Mouse (Mus musculus): ENCODE results near the gene Proz. TPM values are rescaled to one million over a fixed set of nuclear protein-coding genes. Genes with fewer than 3 reads are reported as not detected.

The Proz gene
- polyA plus RNA-seq (2014; fragmentation: Illumina TruSeq; extraction: RNeasy Lipid Tissue Mini Kit (QIAGEN cat#74804); ENCODE audit: low read depth, low replicate concordance) = not detected

DNA sequence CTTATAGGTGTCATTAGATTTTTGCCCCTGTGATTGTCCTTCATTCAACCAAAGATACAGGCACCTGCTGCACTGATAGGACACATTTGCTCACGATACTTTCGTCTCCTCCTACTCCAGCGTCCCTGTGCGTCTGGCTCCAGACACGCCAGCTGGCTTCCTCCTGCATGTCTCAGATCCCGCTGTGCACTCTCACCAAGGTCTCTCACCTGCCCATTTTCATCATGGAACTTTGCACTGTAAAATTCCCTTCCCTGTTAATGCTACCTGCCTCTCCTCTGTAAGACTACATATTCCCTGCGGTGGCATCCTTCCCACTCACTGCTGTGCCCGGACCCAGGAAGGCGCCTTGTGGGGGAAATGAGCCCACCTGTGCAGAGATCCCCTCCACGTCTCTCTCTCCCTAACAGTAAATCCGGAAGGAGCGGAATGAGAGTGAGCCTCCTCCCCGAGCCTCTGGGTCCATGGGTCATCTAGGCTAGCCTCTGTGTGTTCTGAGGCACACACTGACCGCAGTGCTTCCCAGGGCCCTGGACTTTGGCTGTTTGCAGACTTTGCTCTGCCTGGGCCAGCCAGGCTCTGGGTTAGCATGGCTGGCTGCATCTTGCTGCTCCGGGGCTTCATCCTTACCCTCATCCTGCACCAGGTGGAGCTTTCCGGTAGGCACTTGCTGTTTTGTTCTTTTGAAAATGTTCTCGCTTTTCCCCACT is at the start of gene Proz:
Gene Proz, plus strand, starts transcription at position 474 of the 710 bp plus-strand sequence.

DNA sequence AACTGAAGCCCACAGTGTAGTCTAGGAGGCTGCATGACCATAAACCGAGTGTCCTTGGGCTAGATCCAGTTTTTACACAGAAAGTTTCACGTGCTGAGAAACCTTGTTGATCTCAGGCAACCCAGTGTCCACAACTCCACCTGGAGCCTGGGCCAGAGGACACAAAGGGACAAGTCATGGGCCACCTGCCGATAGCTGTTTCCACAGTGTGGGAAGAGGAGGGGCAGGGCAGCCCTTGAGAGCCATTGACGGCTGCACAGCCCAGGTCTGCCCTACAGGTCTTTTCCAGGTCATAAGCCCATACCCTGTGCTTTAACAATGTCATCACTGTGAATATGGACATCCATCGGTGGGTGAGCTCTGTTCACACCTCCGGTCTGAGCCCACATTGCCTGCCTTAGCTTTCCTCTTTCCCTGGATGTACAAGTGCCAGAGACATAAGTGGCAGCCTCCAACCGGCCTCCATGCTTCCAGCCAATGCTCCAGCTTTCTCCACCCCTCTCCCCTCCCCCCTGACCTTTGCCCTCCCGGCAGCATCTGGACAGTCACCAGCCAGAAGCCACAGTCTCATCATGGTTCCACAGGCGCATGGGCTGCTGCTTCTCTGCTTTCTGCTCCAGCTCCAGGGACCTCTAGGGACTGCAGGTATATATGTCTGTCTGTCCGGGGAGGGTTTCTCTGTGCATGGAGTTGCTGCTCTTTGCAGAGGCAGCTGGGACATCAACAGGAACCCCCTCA is 35.1 kb upstream of the Proz start, which contains the start of gene F7:
Gene F7, plus strand, starts transcription at position 548 of the 738 bp plus-strand sequence.

DNA sequence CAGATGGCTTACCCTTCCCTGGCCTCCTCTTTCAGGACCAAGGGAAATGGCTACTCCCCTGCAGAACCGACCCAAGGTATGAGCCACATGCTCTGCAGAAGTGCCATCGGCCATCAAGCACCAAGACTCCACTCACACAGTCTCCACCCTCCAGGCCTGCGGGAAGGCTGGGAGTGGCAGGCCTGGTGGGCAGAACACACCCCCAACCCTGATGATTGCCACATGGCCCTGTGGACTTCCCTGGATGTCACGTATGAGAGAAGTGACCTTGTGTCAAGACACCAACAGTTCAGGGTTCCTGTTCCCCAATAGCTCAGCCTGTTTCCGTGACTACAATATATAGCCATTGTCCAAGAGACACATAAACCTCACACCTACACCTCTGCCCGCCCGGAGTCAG is 23.7 kb upstream of the Proz start, which contains the start of gene F10:
Gene F10, plus strand, starts transcription at position 294 of the 400 bp plus-strand sequence.

DNA sequence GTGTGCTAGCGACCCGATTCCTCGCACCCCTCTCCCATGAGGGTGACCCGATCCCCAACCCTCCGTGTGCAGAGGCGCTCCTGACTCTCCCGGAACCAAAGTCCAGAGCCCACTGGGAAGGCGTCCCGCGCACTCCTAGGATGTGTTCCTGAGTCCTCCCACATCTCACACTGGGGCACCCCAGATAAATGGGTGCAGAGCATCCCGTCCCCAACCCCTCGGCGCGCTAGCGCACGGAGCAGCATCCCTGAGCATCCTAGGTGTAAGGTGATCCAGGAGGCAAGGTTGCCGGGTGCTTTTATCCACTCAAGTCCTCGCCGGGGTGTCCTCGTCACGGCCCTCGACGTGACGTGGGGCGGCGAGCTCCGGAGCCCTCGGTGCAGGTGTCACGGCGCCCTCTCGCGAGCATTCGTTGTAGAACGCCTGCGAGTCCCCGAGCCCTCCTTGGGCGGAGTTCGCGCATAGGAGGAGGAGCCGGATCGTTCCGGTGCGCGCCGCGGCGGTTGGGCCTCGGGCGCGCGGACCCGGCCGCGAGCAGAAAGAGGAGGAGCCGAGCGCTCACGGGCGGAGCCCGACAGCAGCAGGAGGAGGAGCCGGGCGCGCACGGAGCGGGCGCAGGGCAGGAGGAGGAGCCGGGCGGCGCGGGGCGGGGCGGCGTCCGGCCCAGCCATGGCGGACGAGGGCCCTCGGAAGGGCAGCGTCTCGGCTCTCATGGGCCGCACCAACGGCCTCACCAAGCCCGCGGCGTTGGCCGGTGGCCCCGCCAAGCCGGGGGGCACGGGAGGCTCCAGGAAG is 44.6 kb downstream of the Proz start, which contains the start of the genes Pcid2 and Cul4a:
Gene Pcid2, minus strand, starts transcription at position 373 of the 795 bp plus-strand sequence.
Gene Cul4a, plus strand, starts transcription at position 535 of the 795 bp plus-strand sequence.

Other genes with a start within 250 kb of the Proz start
- gene Mcf2l, start 187.1 kb upstream of the Proz start, polyA plus RNA-seq (2014; fragmentation: Illumina TruSeq; extraction: RNeasy Lipid Tissue Mini Kit (QIAGEN cat#74804); ENCODE audit: low read depth, low replicate concordance) = 3.6 TPM
- 0.25 TPM for gene F7, start 34.9 kb upstream of the Proz start, polyA plus RNA-seq (2014; fragmentation: Illumina TruSeq; extraction: RNeasy Lipid Tissue Mini Kit (QIAGEN cat#74804); ENCODE audit: low read depth, low replicate concordance)
- gene F10, start 23.6 kb upstream of the Proz start, polyA plus RNA-seq (2014; fragmentation: Illumina TruSeq; extraction: RNeasy Lipid Tissue Mini Kit (QIAGEN cat#74804); ENCODE audit: low read depth, low replicate concordance) = 0.28 TPM
- 29.6 TPM for gene Pcid2, start 44.5 kb downstream of the Proz start, polyA plus RNA-seq (2014; fragmentation: Illumina TruSeq; extraction: RNeasy Lipid Tissue Mini Kit (QIAGEN cat#74804); ENCODE audit: low read depth, low replicate concordance)
- gene Cul4a, start 44.7 kb downstream of the Proz start, polyA plus RNA-seq (2014; fragmentation: Illumina TruSeq; extraction: RNeasy Lipid Tissue Mini Kit (QIAGEN cat#74804); ENCODE audit: low read depth, low replicate concordance) = 103 TPM
- gene Lamp1, start 98.2 kb downstream of the Proz start, polyA plus RNA-seq (2014; fragmentation: Illumina TruSeq; extraction: RNeasy Lipid Tissue Mini Kit (QIAGEN cat#74804); ENCODE audit: low read depth, low replicate concordance) = 382 TPM
- gene Grtp1, start 139.7 kb downstream of the Proz start, polyA plus RNA-seq (2014; fragmentation: Illumina TruSeq; extraction: RNeasy Lipid Tissue Mini Kit (QIAGEN cat#74804); ENCODE audit: low read depth, low replicate concordance) = 47.0 TPM
- gene Adprhl1, start 193.2 kb downstream of the Proz start, polyA plus RNA-seq (2014; fragmentation: Illumina TruSeq; extraction: RNeasy Lipid Tissue Mini Kit (QIAGEN cat#74804); ENCODE audit: low read depth, low replicate concordance) = not detected
- gene Dcun1d2, start 227.2 kb downstream of the Proz start, polyA plus RNA-seq (2014; fragmentation: Illumina TruSeq; extraction: RNeasy Lipid Tissue Mini Kit (QIAGEN cat#74804); ENCODE audit: low read depth, low replicate concordance) = 3.7 TPM
- 6.1 TPM for gene Tmco3, start 227.3 kb downstream of the Proz start, polyA plus RNA-seq (2014; fragmentation: Illumina TruSeq; extraction: RNeasy Lipid Tissue Mini Kit (QIAGEN cat#74804); ENCODE audit: low read depth, low replicate concordance)

Data from testis, adult 10 weeks (tissue).